Mouse (Mus musculus) erythroblast, embryonic 14.5 days (primary cell): ENCODE measurements around the gene Myo18a. TPM values are rescaled to one million over a fixed set of nuclear protein-coding genes. Genes with fewer than 3 reads are reported as not detected.

Experiments used
- H3K27me3 ChIP-seq: 2 replicates; pipeline ENCODE4 v1.6.1; 2012; ENCODE audit warnings: inconsistent platforms; ENCODE audit not compliant: control insufficient read depth
- H3K36me3 ChIP-seq: 2 replicates; pipeline ENCODE4 v1.6.1; 2012; ENCODE audit warnings: mild to moderate bottlenecking, inconsistent platforms; ENCODE audit not compliant: control insufficient read depth
- H3K4me1 ChIP-seq: 2 replicates; pipeline ENCODE4 v1.6.1; 2012; ENCODE audit warnings: inconsistent platforms; ENCODE audit not compliant: control insufficient read depth
- H3K4me3 ChIP-seq: replicated peaks from 2 replicates; pipeline ENCODE3; 2012; ENCODE audit warnings: moderate library complexity, mild to moderate bottlenecking, inconsistent platforms
- H3K9me3 ChIP-seq: 2 replicates; pipeline ENCODE4 v1.6.1; 2012; ENCODE audit warnings: low read length, inconsistent platforms, mixed read lengths; ENCODE audit not compliant: control insufficient read depth
- GATA1 ChIP-seq: IDR thresholded peaks from 2 replicates; pipeline ENCODE4 v1.6.1; 2012; ENCODE audit warnings: low read length, inconsistent platforms, mixed read lengths
- TAL1 ChIP-seq: IDR thresholded peaks from 3 replicates; pipeline ENCODE4 v1.6.1; 2012; ENCODE audit warnings: low read length, inconsistent platforms, mixed read lengths
- polyA plus RNA-seq: library from polyadenylated mRNA; stranded (reverse); fragments of >175 nt; gene quantifications from 2 replicates; pipeline ENCODE4 v1.2.3, GENCODE M21; 2012

Gene Myo18a
- polyA plus RNA-seq, 1 experiment = 5.1 TPM

DNA sequence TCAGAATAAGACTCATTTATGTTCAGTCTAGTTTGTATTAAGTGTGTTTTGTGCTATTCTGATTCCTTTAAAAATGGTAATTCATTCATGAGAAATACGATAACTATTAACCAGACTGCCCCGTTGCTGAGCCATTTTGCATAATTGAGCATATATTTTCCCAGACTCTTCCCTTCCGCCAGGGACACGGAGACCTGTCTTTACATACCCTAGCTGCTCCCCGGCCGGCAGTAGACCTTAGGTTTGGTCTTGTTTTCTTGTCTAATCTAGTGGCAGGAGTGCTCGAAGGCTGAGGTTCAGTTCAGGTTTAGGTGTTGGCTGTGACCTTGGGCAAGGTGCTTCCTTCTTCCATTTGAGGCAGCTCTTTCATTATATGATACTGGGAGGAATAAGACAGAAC is 99.8 kb downstream of the Myo18a start:
- Histone ChIP-seq H3K4me1 (no peaks in the 10 kb centered on the region), H3K9me3 (no peaks in the 10 kb centered on the region), H3K36me3 (peaks cover 62% of the 10 kb centered on the region), H3K4me3 (no peak overlapping the region), H3K27me3 (0 out of 2 replicates have a peak, but pooled peaks cover 1% of the 10 kb centered on the region)
- TF ChIP-seq GATA1 (no peak), TAL1 (no peak)

- TF ChIP-seq TAL1 = no peak
These were observed 101.7 kb downstream of the Myo18a start for GRCm38 (mm10) chr11:77864771-77865170.

DNA sequence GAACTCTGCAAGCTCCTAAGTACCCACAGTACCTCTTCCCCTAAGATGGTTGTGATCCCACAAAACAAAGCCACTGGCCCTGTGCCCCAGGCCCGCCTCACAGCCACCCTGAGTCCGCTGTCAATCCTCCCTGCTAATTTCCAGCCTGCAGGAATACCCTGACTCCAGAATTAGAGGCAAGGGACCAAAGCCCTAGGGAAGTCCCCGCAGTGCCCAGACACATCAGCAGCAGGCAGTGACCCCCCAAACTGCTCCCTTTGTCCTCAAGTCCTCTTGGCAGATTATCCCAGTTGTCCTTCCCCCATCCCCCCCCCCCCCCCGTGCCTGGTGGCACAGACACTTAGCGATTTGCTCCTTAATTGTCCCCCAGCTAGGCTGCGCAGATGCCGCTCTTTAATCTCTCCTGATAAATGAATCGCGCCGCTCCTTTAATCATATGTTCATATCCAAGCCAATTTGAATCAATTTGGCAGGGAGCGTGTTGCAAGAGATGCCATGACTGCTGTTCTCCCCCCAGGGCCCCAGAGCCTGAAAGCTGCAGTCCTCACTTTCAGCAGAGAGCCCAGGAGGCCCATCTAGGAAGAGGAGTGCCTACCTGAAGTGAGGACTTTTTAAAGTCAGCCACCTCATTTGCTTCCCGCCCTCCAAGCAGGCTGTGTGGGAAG is 104.5 kb downstream of the Myo18a start:
- Histone ChIP-seq H3K4me3 (no peak overlapping the region), H3K36me3 (peaks cover 20% of the 10 kb centered on the region), H3K4me1 (no peaks in the 10 kb centered on the region), H3K27me3 (peaks cover 12% of the 10 kb centered on the region), H3K9me3 (no peaks in the 10 kb centered on the region)
- TF ChIP-seq GATA1 (no peak), TAL1 (no peak)

More at GRCm38 (mm10) chr11:77864771-77865170, 101.7 kb downstream of the Myo18a start:
- Histone ChIP-seq H3K4me1 (no peaks in the 10 kb centered on the region), H3K4me3 (no peak overlapping the region), H3K27me3 (0 out of 2 replicates have a peak, but pooled peaks cover 4% of the 10 kb centered on the region), H3K36me3 (peaks cover 45% of the 10 kb centered on the region), H3K9me3 (no peaks in the 10 kb centered on the region)

GRCm38 (mm10) chr11:77871436-77871835 is 108.4 kb downstream of the Myo18a start:
- TF ChIP-seq GATA1 (no peak), TAL1 (no peak)
- Histone ChIP-seq H3K9me3 (no peaks in the 10 kb centered on the region), H3K4me3 (no peak overlapping the region), H3K4me1 (peaks cover 9% of the 10 kb centered on the region), H3K36me3 (no peaks in the 10 kb centered on the region), H3K27me3 (peaks cover 26% of the 10 kb centered on the region)

GRCm38 (mm10) chr11:77872236-77872635 is 109.2 kb downstream of the Myo18a start:
- H3K27me3 ChIP-seq = peaks cover 32% of the 10 kb centered on the region
- H3K4me1 ChIP-seq = peaks cover 12% of the 10 kb centered on the region
- H3K4me3 ChIP-seq = no peak overlapping the region
- TF ChIP-seq GATA1 (no peak), TAL1 (no peak)
- no peaks in the 10 kb centered on the region for H3K9me3 ChIP-seq
- no peaks in the 10 kb centered on the region for H3K36me3 ChIP-seq

GRCm38 (mm10) chr11:77872685-77873084 is 109.6 kb downstream of the Myo18a start:
- Histone ChIP-seq H3K9me3 (no peaks in the 10 kb centered on the region), H3K27me3 (peaks cover 32% of the 10 kb centered on the region), H3K4me3 (no peak overlapping the region), H3K4me1 (peaks cover 12% of the 10 kb centered on the region), H3K36me3 (no peaks in the 10 kb centered on the region)
- TF ChIP-seq GATA1 (no peak), TAL1 (no peak)

- TF ChIP-seq TAL1 (no peak), GATA1 (no peak)
- no peaks in the 10 kb centered on the region for H3K9me3 ChIP-seq
- peaks cover 30% of the 10 kb centered on the region for H3K27me3 ChIP-seq
- no peak overlapping the region for H3K4me3 ChIP-seq
- no peaks in the 10 kb centered on the region for H3K36me3 ChIP-seq
- H3K4me1 ChIP-seq = peaks cover 12% of the 10 kb centered on the region
These were observed 110.1 kb downstream of the Myo18a start for GRCm38 (mm10) chr11:77873116-77873515.

GRCm38 (mm10) chr11:77874685-77875231 is 111.7 kb downstream of the Myo18a start:
- Histone ChIP-seq H3K36me3 (no peaks in the 10 kb centered on the region), H3K9me3 (no peaks in the 10 kb centered on the region), H3K4me3 (no peak overlapping the region), H3K27me3 (peaks cover 28% of the 10 kb centered on the region), H3K4me1 (peaks cover 12% of the 10 kb centered on the region)
- TF ChIP-seq GATA1 (no peak), TAL1 (no peak)

- H3K9me3 ChIP-seq = no peaks in the 10 kb centered on the region
- H3K4me3 ChIP-seq = no peak overlapping the region
- no peak for TF ChIP-seq TAL1
- no peak for TF ChIP-seq GATA1
- H3K36me3 ChIP-seq = no peaks in the 10 kb centered on the region
- H3K4me1 ChIP-seq = peaks cover 12% of the 10 kb centered on the region
- H3K27me3 ChIP-seq = peaks cover 28% of the 10 kb centered on the region
These were observed 112.2 kb downstream of the Myo18a start for GRCm38 (mm10) chr11:77875269-77875668.
